13 mouse cellular contexts compared by ENCODE assay signal in genomic region chr19:43930366-43930765, GRCm38 (mm10). TPM values are rescaled to one million over a fixed set of nuclear protein-coding genes. Genes with fewer than 3 reads are reported as not detected.
DNase-seq lines count a peak whose midpoint lies in the region; ATAC-seq and TF ChIP-seq lines count a peak whose summit lies in the region.
"Had no signal": no experiment of that assay in that cellular context is flagged by ENCODE, and none has a peak within 500 bp of the region (broad histone marks: within the 10 kb centered on the region; RNA-seq: fewer than 3 reads in every experiment).

No protein-coding gene starts in this region.

- H3K4me1 ChIP-seq in heart, embryonic 12.5 days (replicated peaks), result peaks cover 36% of the 10 kb centered on the region
- H3K4me1 ChIP-seq in lung, embryonic 15.5 days, result peaks cover 34% of the 10 kb centered on the region
- peaks cover 32% of the 10 kb centered on the region for H3K4me1 ChIP-seq in E14TG2a.4 (replicated peaks; ENCODE audit: low read depth, low read length)
- H3K4me1 ChIP-seq in intestine, postnatal 0 days (replicated peaks; ENCODE audit: control insufficient read depth, insufficient read depth, low read length), result no peaks in the 10 kb centered on the region

- ATAC-seq in heart, embryonic 12.5 days (ENCODE audit: insufficient number of reproducible peaks, low FRiP score), result 0 out of 2 replicates have a peak, but pooled peaks have one; percentile 28
- no peak for ATAC-seq in lung, embryonic 15.5 days (ENCODE audit: borderline replicate concordance, extremely low read depth, low FRiP score, low TSS enrichment)
- ATAC-seq in intestine, postnatal 0 days, result peak; percentile 78

- H3K27ac ChIP-seq in heart, embryonic 12.5 days (ENCODE audit: poor library complexity, severe bottlenecking), result no peak overlapping the region; the same call in 1 of the 2 replicates
- H3K27ac ChIP-seq in lung, embryonic 15.5 days, result 0 out of 2 replicates have a peak overlapping the region, but pooled peaks have one; percentile 19
- no peak overlapping the region for H3K27ac ChIP-seq in intestine, postnatal 0 days (ENCODE audit: low read depth, low read length)
- H3K27ac ChIP-seq: midbrain, embryonic 12.5 days had no signal

- no peaks in the 10 kb centered on the region for H3K27me3 ChIP-seq in heart, embryonic 12.5 days (replicated peaks)
- no peaks in the 10 kb centered on the region for H3K27me3 ChIP-seq in lung, embryonic 15.5 days
- H3K27me3 ChIP-seq in E14TG2a.4 (ENCODE audit: insufficient read depth, low read length), result no peaks in the 10 kb centered on the region
- no peaks in the 10 kb centered on the region for H3K27me3 ChIP-seq in intestine, postnatal 0 days (replicated peaks; ENCODE audit: control insufficient read depth, insufficient read depth, low read length)
- H3K27me3 ChIP-seq: midbrain, embryonic 12.5 days had no signal

- H3K4me3 ChIP-seq in heart, embryonic 12.5 days, result no peak overlapping the region
- H3K4me3 ChIP-seq in lung, embryonic 15.5 days, result no peak overlapping the region
- H3K4me3 ChIP-seq in E14TG2a.4 (replicated peaks; ENCODE audit: low read length), result peak overlapping the region; percentile 35
- no peak overlapping the region for H3K4me3 ChIP-seq in intestine, postnatal 0 days (ENCODE audit: low read depth, low read length)
- H3K4me3 ChIP-seq: midbrain, embryonic 12.5 days had no signal

- 0 out of 2 replicates have a peak overlapping the region, but pooled peaks have one; percentile 25 for H3K9ac ChIP-seq in heart, embryonic 12.5 days
- no peak overlapping the region for H3K9ac ChIP-seq in lung, embryonic 15.5 days
- H3K9ac ChIP-seq in intestine, postnatal 0 days (ENCODE audit: low read depth, low read length), result no peak overlapping the region
- H3K9ac ChIP-seq: midbrain, embryonic 12.5 days had no signal

- no peak for DNase-seq in heart, adult 8-10 months (ENCODE audit: low spot score)
- no peak for DNase-seq in lung, postnatal 4 days
- DNase-seq in spleen, postnatal 36 days (ENCODE audit: low spot score in 2 of 2), result no peak
- no peak for DNase-seq in right cerebral cortex, postnatal 25 days
- DNase-seq: cerebellum, adult 2 months; embryo, embryonic 11 days; kidney, postnatal 10 days; thymus, postnatal 4 days had no signal

- TF ChIP-seq CTCF in E14TG2a.4 (conservative IDR thresholded peaks at IDR 0.05; ENCODE audit: low read length), result no peak
- no peak for TF ChIP-seq CTCF in intestine, postnatal 0 days (IDR thresholded peaks at IDR 0.05; ENCODE audit: low read depth)

- H3K4me2 ChIP-seq in heart, embryonic 12.5 days, result peak overlapping the region; percentile 31; the same call in 1 of the 2 replicates
- H3K4me2 ChIP-seq in lung, embryonic 15.5 days, result no peak overlapping the region
- H3K4me2 ChIP-seq in intestine, postnatal 0 days (replicated peaks; ENCODE audit: low read depth), result no peak overlapping the region
- H3K4me2 ChIP-seq: midbrain, embryonic 12.5 days had no signal

- 36% methylated on average over 7 of the region's 7 CpGs for WGBS in heart, embryonic 12.5 days
- WGBS in lung, embryonic 15.5 days, result 12% methylated on average over 7 of the region's 7 CpGs
- WGBS in intestine, postnatal 0 days, result 15% methylated on average over 7 of the region's 7 CpGs

- H3K36me3 ChIP-seq in heart, embryonic 12.5 days, result no peaks in the 10 kb centered on the region
- no peaks in the 10 kb centered on the region for H3K36me3 ChIP-seq in lung, embryonic 15.5 days
- H3K36me3 ChIP-seq in E14TG2a.4 (ENCODE audit: insufficient read depth, low read length), result no peaks in the 10 kb centered on the region
- no peaks in the 10 kb centered on the region for H3K36me3 ChIP-seq in intestine, postnatal 0 days (ENCODE audit: control insufficient read depth, insufficient read depth)
- H3K36me3 ChIP-seq: midbrain, embryonic 12.5 days had no signal

- H3K9me3 ChIP-seq in heart, embryonic 12.5 days (replicated peaks), result no peaks in the 10 kb centered on the region
- H3K9me3 ChIP-seq in lung, embryonic 15.5 days, result no peaks in the 10 kb centered on the region
- H3K9me3 ChIP-seq in E14TG2a.4 (ENCODE audit: low read length), result no peaks in the 10 kb centered on the region
- no peaks in the 10 kb centered on the region for H3K9me3 ChIP-seq in intestine, postnatal 0 days (ENCODE audit: control insufficient read depth)
- H3K9me3 ChIP-seq: midbrain, embryonic 12.5 days had no signal

RNA-seq across cellular contexts. Expression of gene Dnmbp, which starts 9.6 kb away (rescaled TPM):
- polyA plus RNA-seq in heart, embryonic 12.5 days (2016; fragmentation: Nextera tagmentation; extraction: Ambion mirVana), result 11.8 and 11.9 TPM in 2 replicates
- total RNA-seq in heart, adult 8-10 months (2022), result 10 to 100 TPM in 1 of 4 experiments, 1 to 10 TPM in 3; 8.9 to 10.3 (median 9.2) TPM
- 22.2 and 22.4 TPM in 2 replicates for polyA plus RNA-seq in lung, embryonic 15.5 days (2015; fragmentation: Nextera tagmentation; extraction: Ambion mirVana)
- polyA plus RNA-seq in intestine, postnatal 0 days (2015; fragmentation: Nextera tagmentation; extraction: Ambion mirVana), result 21.4 TPM in 2 replicates

RNA-seq across cellular contexts. Expression of gene Cpn1, which starts 56.0 kb away (rescaled TPM):
- 0.86 and 1.6 TPM in 2 replicates for polyA plus RNA-seq in heart, embryonic 12.5 days (2016; fragmentation: Nextera tagmentation; extraction: Ambion mirVana)
- under 1 TPM in 3 of 4 experiments, not detected in 1; 0.19 to 0.22 (median 0.19) TPM for total RNA-seq in heart, adult 8-10 months (2022)
- polyA plus RNA-seq in lung, embryonic 15.5 days (2015; fragmentation: Nextera tagmentation; extraction: Ambion mirVana), result 5.8 and 6.6 TPM in 2 replicates
- polyA plus RNA-seq in intestine, postnatal 0 days (2015; fragmentation: Nextera tagmentation; extraction: Ambion mirVana), result 14.3 and 18.7 TPM in 2 replicates
